Mouse (Mus musculus) spleen, embryonic (tissue): ENCODE data around the gene Pstk.
"Not testable (repeated sequence)": the region's sequence is repeated elsewhere in the genome, so short reads cannot be mapped to it uniquely, and the experiment has no call there.

Source experiments
- CTCF ChIA-PET: fragments of 350-600 bp; sonication (Branson Sonifier 250); formaldehyde crosslinking; loops from one replicate; lab custom pipeline; 2022; lab: Charles Lee

The Pstk gene

GRCm38 (mm10) chr7:131411221-131411940, 40.4 kb downstream of the Pstk start:
- CTCF ChIA-PET = no interaction called here

GRCm38 (mm10) chr7:131411941-131412270, 41.0 kb downstream of the Pstk start:
- CTCF ChIA-PET = no interaction called here

DNA sequence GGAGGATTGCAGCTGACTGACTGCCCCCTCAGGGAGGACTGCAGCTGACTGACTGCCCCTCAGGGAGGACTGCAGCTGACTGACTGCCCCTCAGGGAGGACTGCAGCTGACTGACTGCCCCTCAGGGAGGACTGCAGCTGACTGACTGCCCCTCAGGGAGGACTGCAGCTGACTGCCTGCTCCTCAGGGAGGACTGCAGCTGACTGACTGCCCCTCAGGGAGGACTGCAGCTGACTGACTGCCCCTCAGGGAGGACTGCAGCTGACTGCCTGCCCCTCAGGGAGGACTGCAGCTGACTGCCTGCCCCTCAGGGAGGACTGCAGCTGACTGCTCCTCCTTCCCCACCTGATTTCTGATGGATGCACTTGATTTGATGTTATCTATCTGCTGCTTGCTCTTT, 45.8 kb downstream of the Pstk start:
- CTCF ChIA-PET = not testable (repeated sequence)

DNA sequence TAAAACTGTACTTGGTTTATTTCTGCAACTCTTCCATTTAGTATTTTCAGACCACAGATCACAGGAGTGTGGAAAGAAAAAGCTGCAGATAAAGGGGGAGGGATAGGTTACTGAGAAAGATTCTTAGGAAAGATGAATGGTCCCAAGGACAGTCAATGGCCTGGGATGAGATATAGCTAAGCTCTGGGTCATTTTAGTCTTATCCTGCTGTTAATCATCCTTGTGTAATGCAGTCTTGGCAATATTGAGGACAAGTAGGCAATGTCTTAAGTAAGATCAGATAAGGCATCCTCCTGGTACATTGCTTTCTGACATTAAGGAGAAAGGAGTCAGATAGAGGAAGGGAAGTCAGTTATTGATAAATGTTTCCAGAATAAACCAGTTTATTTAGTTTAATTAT, 46.7 kb downstream of the Pstk start:
- CTCF ChIA-PET = no interaction called here

DNA sequence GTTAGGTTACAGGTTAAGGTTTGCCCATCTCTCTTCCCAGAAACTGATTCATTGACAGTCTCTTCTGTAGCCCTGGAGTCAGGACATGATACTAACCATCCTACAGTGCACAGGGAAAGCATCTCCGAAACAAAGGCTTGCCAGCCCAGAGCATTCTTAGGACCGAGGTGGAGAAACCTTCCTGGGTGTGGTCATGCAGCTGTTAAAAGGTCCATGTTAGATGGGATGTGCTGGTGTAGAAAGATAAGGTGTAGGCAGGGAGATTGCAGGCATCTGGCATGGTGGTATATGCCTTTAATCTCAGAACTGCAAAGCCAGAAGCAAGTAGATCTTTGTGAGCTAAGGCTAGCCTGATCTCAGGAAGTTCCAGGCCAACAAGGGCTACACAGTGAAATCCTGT, 54.0 kb downstream of the Pstk start:
- CTCF ChIA-PET = no interaction called here

- CTCF ChIA-PET = no interaction called here
Observed at GRCm38 (mm10) chr7:131427331-131427730, 56.4 kb downstream of the Pstk start.

DNA sequence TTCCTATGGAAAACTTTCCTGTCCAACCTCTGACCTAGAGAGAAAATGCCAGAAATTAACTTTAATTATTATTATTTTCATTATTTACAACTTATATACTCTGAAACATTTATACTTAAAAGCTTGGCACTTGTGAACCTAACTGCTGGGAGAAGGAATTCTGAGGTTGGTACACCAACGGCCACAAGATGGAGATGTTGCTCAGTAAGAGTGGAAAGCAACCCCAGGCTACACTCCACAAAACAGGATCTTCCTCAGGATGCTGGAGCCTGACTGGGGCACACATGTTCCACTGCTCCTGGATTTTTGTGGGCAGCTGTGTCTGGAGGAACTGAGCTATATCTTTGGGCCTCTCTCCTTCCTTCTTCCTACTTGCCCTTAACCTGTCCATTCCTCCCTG, 61.3 kb downstream of the Pstk start:
- CTCF ChIA-PET = no interaction called here

- CTCF ChIA-PET = no interaction called here
Observed at GRCm38 (mm10) chr7:131434276-131434675, 63.3 kb downstream of the Pstk start.

- CTCF ChIA-PET = no interaction called here
Observed at GRCm38 (mm10) chr7:131437051-131437450, 66.1 kb downstream of the Pstk start.
